Mouse (Mus musculus): ENCODE results near the gene Ldlrad2.
"Not testable (repeated sequence)": the region's sequence is repeated elsewhere in the genome, so short reads cannot be mapped to it uniquely, and the experiment has no call there.

The Ldlrad2 gene

GRCm38 (mm10) chr4:137574469-137574868 is at the start of gene Ldlrad2:
Ldlrad2 (minus strand) TSS chr4:137574569.
- no peak for DNase-seq (ENCODE audit: extremely low read depth, insufficient read length, low spot score)

- DNase-seq (ENCODE audit: extremely low read depth, insufficient read length, low spot score): no peak
Measured at GRCm38 (mm10) chr4:137622847-137623246, 48.5 kb upstream of the Ldlrad2 start.

- DNase-seq (ENCODE audit: extremely low read depth, insufficient read length, low spot score): no peak
Measured at GRCm38 (mm10) chr4:137610256-137610655, 35.9 kb upstream of the Ldlrad2 start.

- peak; percentile 32 for DNase-seq (ENCODE audit: extremely low read depth, insufficient read length, low spot score)
Measured at GRCm38 (mm10) chr4:137609702-137610101, 35.3 kb upstream of the Ldlrad2 start.

- DNase-seq (ENCODE audit: extremely low read depth, insufficient read length, low spot score): no peak
Measured at GRCm38 (mm10) chr4:137609281-137609680, 34.9 kb upstream of the Ldlrad2 start.

GRCm38 (mm10) chr4:137607023-137607422 is 32.7 kb upstream of the Ldlrad2 start:
- no peak for DNase-seq (ENCODE audit: extremely low read depth, insufficient read length, low spot score)

- no peak for DNase-seq (ENCODE audit: extremely low read depth, insufficient read length, low spot score)
Measured at GRCm38 (mm10) chr4:137603449-137604171, 29.2 kb upstream of the Ldlrad2 start.

GRCm38 (mm10) chr4:137598577-137598976 is 24.2 kb upstream of the Ldlrad2 start:
- DNase-seq (ENCODE audit: extremely low read depth, insufficient read length, low spot score): no peak

- DNase-seq (ENCODE audit: extremely low read depth, insufficient read length, low spot score): no peak
Measured at GRCm38 (mm10) chr4:137597098-137597630, 22.8 kb upstream of the Ldlrad2 start.

GRCm38 (mm10) chr4:137594496-137595270 is 20.3 kb upstream of the Ldlrad2 start:
- peak; percentile 29 for DNase-seq (ENCODE audit: extremely low read depth, insufficient read length, low spot score)

GRCm38 (mm10) chr4:137593601-137594495 is 19.5 kb upstream of the Ldlrad2 start, which contains the start of gene Usp48:
Usp48 (plus strand) TSS chr4:137593755.
- DNase-seq (ENCODE audit: extremely low read depth, insufficient read length, low spot score): peak; percentile 93

- no peak for DNase-seq (ENCODE audit: extremely low read depth, insufficient read length, low spot score)
Measured at GRCm38 (mm10) chr4:137590961-137591360, 16.6 kb upstream of the Ldlrad2 start.

- DNase-seq (ENCODE audit: extremely low read depth, insufficient read length, low spot score): no peak
Measured at GRCm38 (mm10) chr4:137589586-137589985, 15.2 kb upstream of the Ldlrad2 start.

- DNase-seq (ENCODE audit: extremely low read depth, insufficient read length, low spot score): not testable (repeated sequence)
Measured at GRCm38 (mm10) chr4:137589095-137589494, 14.7 kb upstream of the Ldlrad2 start.

- DNase-seq (ENCODE audit: extremely low read depth, insufficient read length, low spot score): no peak
Measured at GRCm38 (mm10) chr4:137581815-137582214, 7.4 kb upstream of the Ldlrad2 start.

- no peak for DNase-seq (ENCODE audit: extremely low read depth, insufficient read length, low spot score)
Measured at GRCm38 (mm10) chr4:137580299-137580698, 5.9 kb upstream of the Ldlrad2 start.

GRCm38 (mm10) chr4:137579789-137580188 is 5.4 kb upstream of the Ldlrad2 start:
- DNase-seq (ENCODE audit: extremely low read depth, insufficient read length, low spot score): no peak

- DNase-seq (ENCODE audit: extremely low read depth, insufficient read length, low spot score): no peak
Measured at GRCm38 (mm10) chr4:137578181-137578845, 3.9 kb upstream of the Ldlrad2 start.

GRCm38 (mm10) chr4:137577486-137577885 is 3.1 kb upstream of the Ldlrad2 start:
- DNase-seq (ENCODE audit: extremely low read depth, insufficient read length, low spot score): no peak

GRCm38 (mm10) chr4:137569873-137570272 is 4.5 kb downstream of the Ldlrad2 start:
- no peak for DNase-seq (ENCODE audit: extremely low read depth, insufficient read length, low spot score)
